Mouse (Mus musculus): ENCODE measurements around the gene Gpr156. TPM values are rescaled to one million over a fixed set of nuclear protein-coding genes. Genes with fewer than 3 reads are reported as not detected.

The Gpr156 gene
- polyA plus RNA-seq, 1 experiment from 2014 or later, result 0.09 TPM

- ATAC-seq, result no peak
- TF ChIP-seq CTCF (IDR thresholded peaks at IDR 0.05; ENCODE audit: low read depth), result no peak
- Histone ChIP-seq H3K4me2 (replicated peaks; ENCODE audit: low read depth) (no peak overlapping the region), H3K9ac (ENCODE audit: low read depth, low read length) (no peak overlapping the region), H3K27ac (ENCODE audit: low read depth, low read length) (no peak overlapping the region), H3K27me3 (replicated peaks; ENCODE audit: control insufficient read depth, insufficient read depth, low read length) (no peaks in the 10 kb centered on the region), H3K4me1 (replicated peaks; ENCODE audit: control insufficient read depth, insufficient read depth, low read length) (no peaks in the 10 kb centered on the region), H3K9me3 (ENCODE audit: control insufficient read depth) (no peaks in the 10 kb centered on the region), H3K4me3 (ENCODE audit: low read depth, low read length) (no peak overlapping the region), H3K36me3 (ENCODE audit: control insufficient read depth, insufficient read depth) (no peaks in the 10 kb centered on the region)
- WGBS, result 56% methylated on average over 2 of the region's 2 CpGs
These were observed 27.4 kb downstream of the Gpr156 start for GRCm38 (mm10) chr16:37943701-37944100.

- Histone ChIP-seq H3K4me3 (ENCODE audit: low read depth, low read length) (no peak overlapping the region), H3K4me2 (replicated peaks; ENCODE audit: low read depth) (no peak overlapping the region), H3K36me3 (ENCODE audit: control insufficient read depth, insufficient read depth) (no peaks in the 10 kb centered on the region), H3K4me1 (replicated peaks; ENCODE audit: control insufficient read depth, insufficient read depth, low read length) (no peaks in the 10 kb centered on the region), H3K27me3 (replicated peaks; ENCODE audit: control insufficient read depth, insufficient read depth, low read length) (no peaks in the 10 kb centered on the region), H3K27ac (ENCODE audit: low read depth, low read length) (no peak overlapping the region), H3K9me3 (ENCODE audit: control insufficient read depth) (no peaks in the 10 kb centered on the region), H3K9ac (ENCODE audit: low read depth, low read length) (no peak overlapping the region)
- no peak for TF ChIP-seq CTCF (IDR thresholded peaks at IDR 0.05; ENCODE audit: low read depth)
- no peak for ATAC-seq
- 76% methylated on average over 8 of the region's 8 CpGs for WGBS
These were observed 28.9 kb downstream of the Gpr156 start for GRCm38 (mm10) chr16:37945031-37945796.

- H3K27me3 ChIP-seq (replicated peaks; ENCODE audit: control insufficient read depth, insufficient read depth, low read length), result no peaks in the 10 kb centered on the region
- no peaks in the 10 kb centered on the region for H3K9me3 ChIP-seq (ENCODE audit: control insufficient read depth)
- H3K27ac ChIP-seq (ENCODE audit: low read depth, low read length), result no peak overlapping the region
- ATAC-seq, result no peak
- H3K4me3 ChIP-seq (ENCODE audit: low read depth, low read length), result no peak overlapping the region
- 40% methylated on average over 5 of the region's 5 CpGs for WGBS
- no peaks in the 10 kb centered on the region for H3K36me3 ChIP-seq (ENCODE audit: control insufficient read depth, insufficient read depth)
- H3K4me2 ChIP-seq (replicated peaks; ENCODE audit: low read depth), result no peak overlapping the region
- H3K9ac ChIP-seq (ENCODE audit: low read depth, low read length), result no peak overlapping the region
- H3K4me1 ChIP-seq (replicated peaks; ENCODE audit: control insufficient read depth, insufficient read depth, low read length), result no peaks in the 10 kb centered on the region
- TF ChIP-seq CTCF (IDR thresholded peaks at IDR 0.05; ENCODE audit: low read depth), result peak; percentile 93
These were observed 30.9 kb downstream of the Gpr156 start for GRCm38 (mm10) chr16:37947160-37947559.

- H3K4me3 ChIP-seq (ENCODE audit: low read depth, low read length), result no peak overlapping the region
- no peaks in the 10 kb centered on the region for H3K36me3 ChIP-seq (ENCODE audit: control insufficient read depth, insufficient read depth)
- no peak overlapping the region for H3K27ac ChIP-seq (ENCODE audit: low read depth, low read length)
- 86% methylated on average over 4 of the region's 4 CpGs for WGBS
- no peak overlapping the region for H3K9ac ChIP-seq (ENCODE audit: low read depth, low read length)
- no peak for TF ChIP-seq CTCF (IDR thresholded peaks at IDR 0.05; ENCODE audit: low read depth)
- no peak overlapping the region for H3K4me2 ChIP-seq (replicated peaks; ENCODE audit: low read depth)
- no peaks in the 10 kb centered on the region for H3K9me3 ChIP-seq (ENCODE audit: control insufficient read depth)
- no peaks in the 10 kb centered on the region for H3K27me3 ChIP-seq (replicated peaks; ENCODE audit: control insufficient read depth, insufficient read depth, low read length)
- no peaks in the 10 kb centered on the region for H3K4me1 ChIP-seq (replicated peaks; ENCODE audit: control insufficient read depth, insufficient read depth, low read length)
- no peak for ATAC-seq
These were observed 32.1 kb downstream of the Gpr156 start for GRCm38 (mm10) chr16:37948365-37948764.

GRCm38 (mm10) chr16:37951171-37951570 is 34.9 kb downstream of the Gpr156 start:
- 0 out of 2 replicates have a peak, but pooled peaks cover 7% of the 10 kb centered on the region for H3K4me1 ChIP-seq (replicated peaks; ENCODE audit: control insufficient read depth, insufficient read depth, low read length)

GRCm38 (mm10) chr16:37953186-37953585 is 36.9 kb downstream of the Gpr156 start:
- H3K4me3 ChIP-seq (ENCODE audit: low read depth, low read length), result no peak overlapping the region
- H3K27ac ChIP-seq (ENCODE audit: low read depth, low read length), result no peak overlapping the region
- H3K4me2 ChIP-seq (replicated peaks; ENCODE audit: low read depth), result no peak overlapping the region
- H3K9ac ChIP-seq (ENCODE audit: low read depth, low read length), result no peak overlapping the region
- 63% methylated on average over 4 of the region's 4 CpGs for WGBS
- no peak for TF ChIP-seq CTCF (IDR thresholded peaks at IDR 0.05; ENCODE audit: low read depth)
- ATAC-seq, result no peak
- no peaks in the 10 kb centered on the region for H3K27me3 ChIP-seq (replicated peaks; ENCODE audit: control insufficient read depth, insufficient read depth, low read length)
- H3K4me1 ChIP-seq (replicated peaks; ENCODE audit: control insufficient read depth, insufficient read depth, low read length), result 0 out of 2 replicates have a peak, but pooled peaks cover 7% of the 10 kb centered on the region
- no peaks in the 10 kb centered on the region for H3K36me3 ChIP-seq (ENCODE audit: control insufficient read depth, insufficient read depth)
- H3K9me3 ChIP-seq (ENCODE audit: control insufficient read depth), result no peaks in the 10 kb centered on the region

More at GRCm38 (mm10) chr16:37951171-37951570, 34.9 kb downstream of the Gpr156 start:
- no peak for TF ChIP-seq CTCF (IDR thresholded peaks at IDR 0.05; ENCODE audit: low read depth)
- H3K4me3 ChIP-seq (ENCODE audit: low read depth, low read length), result no peak overlapping the region
- no peak overlapping the region for H3K27ac ChIP-seq (ENCODE audit: low read depth, low read length)
- no peak overlapping the region for H3K9ac ChIP-seq (ENCODE audit: low read depth, low read length)
- no peak for ATAC-seq
- H3K9me3 ChIP-seq (ENCODE audit: control insufficient read depth), result no peaks in the 10 kb centered on the region
- no peaks in the 10 kb centered on the region for H3K36me3 ChIP-seq (ENCODE audit: control insufficient read depth, insufficient read depth)
- no peaks in the 10 kb centered on the region for H3K27me3 ChIP-seq (replicated peaks; ENCODE audit: control insufficient read depth, insufficient read depth, low read length)
- no peak overlapping the region for H3K4me2 ChIP-seq (replicated peaks; ENCODE audit: low read depth)

Data from intestine, postnatal 0 days (tissue).